Mouse (Mus musculus): ENCODE data around the gene Zswim8.

DNA sequence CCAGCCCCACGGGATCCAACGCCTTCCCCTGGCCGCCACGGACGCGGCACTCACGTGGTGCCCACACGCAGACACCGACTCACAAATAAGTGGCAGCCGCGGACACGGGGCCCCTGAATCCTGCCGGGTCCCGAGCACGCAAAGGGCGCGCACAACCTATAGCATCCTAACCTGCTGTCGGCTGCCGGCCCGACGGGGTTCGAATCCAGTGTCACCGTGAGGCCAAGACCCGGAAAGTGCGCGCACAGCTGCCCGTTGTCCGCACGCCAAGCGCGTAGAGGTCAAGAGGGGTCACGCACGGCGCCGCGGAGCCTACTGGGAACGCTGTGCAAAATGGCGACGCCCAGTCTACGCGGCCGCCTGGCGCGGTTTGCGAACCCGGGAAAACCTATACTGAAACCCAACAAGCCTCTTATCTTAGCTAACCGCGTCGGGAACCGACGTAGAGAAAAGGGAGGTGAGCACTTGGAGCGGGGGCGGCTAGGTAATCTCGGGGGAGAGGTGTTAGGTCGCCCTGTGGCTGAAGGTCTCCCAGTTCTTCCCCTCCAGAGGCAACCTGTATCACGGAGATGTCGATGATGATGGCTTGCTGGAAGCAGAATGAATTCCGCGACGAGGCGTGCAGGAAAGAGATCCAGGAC, 4.5 kb upstream of the Zswim8 start, which contains the start of gene Chchd1:
- TF ChIP-seq POLR2A (IDR thresholded peaks at IDR 0.05; ENCODE audit: borderline replicate concordance, extremely low read depth, low read depth, low read length) (peak; percentile 85), CTCF (IDR thresholded peaks at IDR 0.05; ENCODE audit: insufficient read depth, low read length) (no peak)

Measured in lung, adult 2 months (tissue).